ENCODE assay signal across 16 mouse cellular contexts in genomic region chr19:57230996-57231395, GRCm38 (mm10).
"Had no signal": no experiment of that assay in that cellular context is flagged by ENCODE, and none has a peak within 500 bp of the region (broad histone marks: within the 10 kb centered on the region; RNA-seq: fewer than 3 reads in every experiment).

No protein-coding gene starts in this region.

- H3K27me3 ChIP-seq: neural tube, embryonic 12.5 days; neural tube, embryonic 13.5 days; neural tube, embryonic 15.5 days; stomach, embryonic 15.5 days had no signal

- H3K4me1 ChIP-seq: neural tube, embryonic 12.5 days; neural tube, embryonic 13.5 days; neural tube, embryonic 15.5 days; stomach, embryonic 15.5 days had no signal

- DNase-seq: right cerebral cortex, adult 18-20 months; right cerebral cortex, postnatal 14 days; right cerebral cortex, postnatal 25 days; right cerebral cortex, postnatal 4 days; spleen, adult 18-20 months; thymus, adult 18-20 months; thymus, adult 2 months; thymus, postnatal 14 days; thymus, postnatal 25 days; thymus, postnatal 36 days; thymus, postnatal 4 days had no signal

- H3K4me3 ChIP-seq: neural tube, embryonic 12.5 days; neural tube, embryonic 13.5 days; neural tube, embryonic 15.5 days; stomach, embryonic 15.5 days had no signal

- H3K27ac ChIP-seq: neural tube, embryonic 12.5 days; neural tube, embryonic 13.5 days; neural tube, embryonic 15.5 days; stomach, embryonic 15.5 days; stomach, postnatal 0 days had no signal
